ENCODE assay signal across 26 mouse cellular contexts in the genomic region with DNA sequence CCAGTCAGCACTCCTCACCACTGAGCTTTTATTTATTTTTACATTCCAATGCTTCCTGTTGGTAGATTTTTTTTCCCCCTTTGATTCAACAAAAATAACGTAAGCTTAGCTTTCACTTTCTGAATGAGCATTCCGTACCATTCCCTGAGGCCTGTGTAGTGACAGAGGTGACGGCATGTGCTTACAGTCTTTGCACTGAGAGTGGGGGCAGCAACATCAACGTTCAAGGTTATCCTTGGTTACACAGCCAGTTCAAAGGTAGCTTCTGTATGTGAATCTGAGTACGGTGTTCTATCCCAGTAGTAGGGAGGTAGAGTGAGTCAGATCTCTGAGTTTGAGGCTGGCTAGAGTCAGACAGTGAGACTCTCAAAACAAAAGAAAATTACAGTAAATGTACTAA. TPM values are rescaled to one million over a fixed set of nuclear protein-coding genes. Genes with fewer than 3 reads are reported as not detected.
DNase-seq lines count a peak whose midpoint lies in the region; ATAC-seq and TF ChIP-seq lines count a peak whose summit lies in the region.
"Had no signal": no experiment of that assay in that cellular context is flagged by ENCODE, and none has a peak within 500 bp of the region (broad histone marks: within the 10 kb centered on the region; RNA-seq: fewer than 3 reads in every experiment).

No protein-coding gene starts in this region.

- no peaks in the 10 kb centered on the region for H3K9me3 ChIP-seq in liver, embryonic 14.5 days (ENCODE audit: control insufficient read depth, low read length)
- no peaks in the 10 kb centered on the region for H3K9me3 ChIP-seq in liver, embryonic 16.5 days (replicated peaks; ENCODE audit: control insufficient read depth, low read length)
- H3K9me3 ChIP-seq: embryonic facial prominence, embryonic 10.5 days; embryonic facial prominence, embryonic 12.5 days; forebrain, embryonic 13.5 days; forebrain, embryonic 15.5 days; G1E had no signal

- H3K4me3 ChIP-seq in liver, adult 2 months (ENCODE audit: insufficient read depth, low read depth, low read length): no peak overlapping the region
- no peak overlapping the region for H3K4me3 ChIP-seq in liver, embryonic 14.5 days (ENCODE audit: insufficient read depth in 1 of 2, low read depth in 2 of 2, low read length in 2 of 2)
- H3K4me3 ChIP-seq in liver, embryonic 16.5 days (ENCODE audit: low read depth, low read length): no peak overlapping the region
- H3K4me3 ChIP-seq: embryonic facial prominence, embryonic 10.5 days; embryonic facial prominence, embryonic 12.5 days; forebrain, embryonic 13.5 days; forebrain, embryonic 15.5 days had no signal

- no peaks in the 10 kb centered on the region for H3K4me1 ChIP-seq in liver, adult 2 months (ENCODE audit: control insufficient read depth, insufficient read depth, low read length)
- H3K4me1 ChIP-seq in liver, embryonic 14.5 days (replicated peaks; ENCODE audit: control insufficient read depth in 2 of 2, insufficient read depth in 2 of 2, low read length in 1 of 2): peaks cover 0 to 8% of the 10 kb centered on the region in 2 experiments; a peak in 1 of 4 replicates
- H3K4me1 ChIP-seq in liver, embryonic 16.5 days (ENCODE audit: control insufficient read depth, low read depth, low read length): no peaks in the 10 kb centered on the region
- H3K4me1 ChIP-seq: embryonic facial prominence, embryonic 10.5 days; embryonic facial prominence, embryonic 12.5 days; forebrain, embryonic 13.5 days; forebrain, embryonic 15.5 days had no signal

- H3K4me2 ChIP-seq in liver, embryonic 14.5 days (ENCODE audit: low read depth): no peak overlapping the region
- no peak overlapping the region for H3K4me2 ChIP-seq in liver, embryonic 16.5 days (ENCODE audit: low read depth, low read length)
- H3K4me2 ChIP-seq: embryonic facial prominence, embryonic 12.5 days; forebrain, embryonic 13.5 days; forebrain, embryonic 15.5 days had no signal

- no peaks in the 10 kb centered on the region for H3K79me2 ChIP-seq in liver, adult 2 months (ENCODE audit: control insufficient read depth, insufficient read depth, low read length)

- no peak for TF ChIP-seq EP300 in liver, embryonic 14.5 days (IDR thresholded peaks at IDR 0.05; ENCODE audit: low read depth)

- DNase-seq in liver, adult 2 months (ENCODE audit: extremely low read depth, low read depth, low spot score): peak; percentile 66
- no peak for DNase-seq in liver
- peak; percentile 55 for DNase-seq in induced T-regulatory cell, adult 2 months (ENCODE audit: low read depth)
- peak; percentile 7 to 17 (median 14) for DNase-seq in liver, embryonic 14.5 days (ENCODE audit: low read depth in 3 of 3, low spot score in 3 of 3)
- no peak for DNase-seq in c-Kit-positive CD71-positive TER-119-positive erythroid progenitor cells, embryonic 14.5 days (ENCODE audit: low spot score)
- DNase-seq in ovary, postnatal 36 days (ENCODE audit: low spot score): no peak
- no peak for DNase-seq in urinary bladder, postnatal 10 days (ENCODE audit: low spot score)
- DNase-seq: adrenal gland, adult 2 months; adrenal gland, postnatal 10 days; adrenal gland, postnatal 25 days; B cell, adult 2 months; cerebellum, adult 11-12 months; cerebellum, adult 2 months; cerebellum, adult 9-10 months; cerebellum, postnatal 10 days; cerebellum, postnatal 25 days had no signal

- H3K9ac ChIP-seq in liver, adult 2 months (ENCODE audit: low read depth, low read length): no peak overlapping the region
- no peak overlapping the region for H3K9ac ChIP-seq in liver, embryonic 14.5 days (replicated peaks)
- no peak overlapping the region for H3K9ac ChIP-seq in liver, embryonic 16.5 days (ENCODE audit: low read depth, low read length)
- H3K9ac ChIP-seq: embryonic facial prominence, embryonic 12.5 days; forebrain, embryonic 13.5 days; forebrain, embryonic 15.5 days had no signal

- WGBS in liver, adult 2 months: 32% methylated on average over 5 of the region's 5 CpGs
- WGBS in liver, embryonic 14.5 days (ENCODE audit: insufficient replicate concordance): 79% methylated on average over 5 of the region's 5 CpGs
- WGBS in liver, embryonic 16.5 days (ENCODE audit: insufficient replicate concordance): 69% methylated on average over 5 of the region's 5 CpGs

- peaks cover 36% of the 10 kb centered on the region for H3K36me3 ChIP-seq in liver, adult 2 months (ENCODE audit: control insufficient read depth, insufficient read depth, low read length)
- H3K36me3 ChIP-seq in liver, embryonic 14.5 days (replicated peaks; ENCODE audit: control insufficient read depth, insufficient read depth, low read depth): peaks cover 25% of the 10 kb centered on the region
- peaks cover 26% of the 10 kb centered on the region for H3K36me3 ChIP-seq in liver, embryonic 16.5 days (ENCODE audit: control insufficient read depth, insufficient read depth)

- H3K27me3 ChIP-seq in liver, adult 2 months (ENCODE audit: control insufficient read depth, insufficient read depth, low read length): no peaks in the 10 kb centered on the region
- no peaks in the 10 kb centered on the region for H3K27me3 ChIP-seq in liver, embryonic 14.5 days (ENCODE audit: control insufficient read depth, insufficient read depth, low read length)
- no peaks in the 10 kb centered on the region for H3K27me3 ChIP-seq in liver, embryonic 16.5 days (ENCODE audit: control insufficient read depth, insufficient read depth, low read depth, low read length)
- H3K27me3 ChIP-seq: CH12.LX; embryonic facial prominence, embryonic 12.5 days; forebrain, embryonic 13.5 days; forebrain, embryonic 15.5 days; Patski had no signal

- TF ChIP-seq CTCF in liver, adult 2 months (IDR thresholded peaks at IDR 0.05; ENCODE audit: low read depth, low read length): no peak
- TF ChIP-seq CTCF in liver, embryonic 14.5 days (IDR thresholded peaks at IDR 0.05; ENCODE audit: low read depth): no peak

- H3K27ac ChIP-seq in liver, adult 2 months (replicated peaks; ENCODE audit: insufficient read depth, low read depth, low read length): no peak overlapping the region
- no peak overlapping the region for H3K27ac ChIP-seq in liver, embryonic 14.5 days
- peak overlapping the region; percentile 3 for H3K27ac ChIP-seq in liver, embryonic 16.5 days (ENCODE audit: low read length)
- H3K27ac ChIP-seq: embryonic facial prominence, embryonic 10.5 days; embryonic facial prominence, embryonic 12.5 days; forebrain, embryonic 13.5 days; forebrain, embryonic 15.5 days had no signal

- ATAC-seq in liver, embryonic 14.5 days (ENCODE audit: insufficient read depth): peak; percentile 59; the same call in 1 of the 2 replicates
- ATAC-seq in liver, embryonic 16.5 days (ENCODE audit: low read depth): peak; percentile 92
- ATAC-seq: activated CD4-positive, CD25-positive, alpha-beta regulatory T cell, adult 4 months; CD4-positive, CD25-positive, alpha-beta regulatory T cell, adult 4 months; forebrain, embryonic 13.5 days; forebrain, embryonic 15.5 days; Patski had no signal

- no peak for TF ChIP-seq POLR2A in liver, adult 2 months (IDR thresholded peaks at IDR 0.05; ENCODE audit: extremely low read depth, insufficient read depth, low read length)

RNA-seq across cellular contexts. Expression of a gene that starts 18.8 kb away (rescaled TPM):
- 15.2 and 15.4 TPM in 2 replicates for total RNA-seq in liver, adult 2 months (2014; rRNA removed)
- 9.4 and 10.7 TPM in 2 replicates for polyA plus RNA-seq in liver, adult 2 months (2012; rRNA removed)
- polyA plus RNA-seq in liver, embryonic 14.5 days (2012; rRNA removed): 16.3 and 20.7 TPM in 2 replicates
- polyA plus RNA-seq in liver, embryonic 14.5 days (2014; fragmentation: Nextera tagmentation; extraction: Ambion mirVana): 23.1 and 23.8 TPM in 2 replicates
- 23.0 and 24.4 TPM in 2 replicates for polyA plus RNA-seq in liver, embryonic 16.5 days (2015; fragmentation: Nextera tagmentation; extraction: Ambion mirVana)

RNA-seq across cellular contexts. Expression of a gene that starts 57.0 kb away (rescaled TPM):
- total RNA-seq in liver, adult 2 months (2014; rRNA removed): under 0.01 TPM in 1 of 2 replicates, not detected in the other
- 0.02 TPM in 1 of 2 replicates, not detected in the other for polyA plus RNA-seq in liver, adult 2 months (2012; rRNA removed)
- polyA plus RNA-seq in liver, embryonic 14.5 days (2012; rRNA removed): 0.61 and 0.74 TPM in 2 replicates
- polyA plus RNA-seq in liver, embryonic 14.5 days (2014; fragmentation: Nextera tagmentation; extraction: Ambion mirVana): 0.62 and 0.82 TPM in 2 replicates
- polyA plus RNA-seq in liver, embryonic 16.5 days (2015; fragmentation: Nextera tagmentation; extraction: Ambion mirVana): 0.69 and 0.71 TPM in 2 replicates
- total RNA-seq: adrenal gland, adult 2 months had no signal
- polyA plus RNA-seq: adrenal gland, adult 2 months; CD4-positive, CD25-positive, alpha-beta regulatory T cell, adult 4 months; G1E; Patski had no signal

Comparison
In these comparisons a context has a peak if more than half of its experiments do, and no peak if none do; other contexts are left out.
1. DNase-seq: peak in liver, adult 2 months (single experiment), induced T-regulatory cell, adult 2 months (single experiment) and liver, embryonic 14.5 days (3 of 3); none in liver (single experiment), c-Kit-positive CD71-positive TER-119-positive erythroid progenitor cells, embryonic 14.5 days (single experiment), ovary, postnatal 36 days (single experiment) and urinary bladder, postnatal 10 days (single experiment).